Mouse (Mus musculus): Measurements from ENCODE around the gene Pank4.

The Pank4 gene

GRCm38 (mm10) chr4:155024170-155025010, 60.5 kb downstream of the Pank4 start:
- TF ChIP-seq GATA4 (IDR thresholded peaks at IDR 0.05; ENCODE audit: insufficient replicate concordance, low read length), result no peak

Data from liver, adult (tissue).